Mouse (Mus musculus) testis, adult 2 months (tissue): Measurements from ENCODE around the gene Zfyve16. TPM values are rescaled to one million over a fixed set of nuclear protein-coding genes. Genes with fewer than 3 reads are reported as not detected.
A peak's percentile ranks its signal among the peaks of the same experiment; 100 is the strongest.

Source experiments
- H3K27ac ChIP-seq: fragments of 200-500 bp; 2 replicates; pipeline ENCODE4 v1.5.1; 2012; ENCODE audit warnings: low read depth, low read length; ENCODE audit not compliant: control insufficient read depth, insufficient read depth
- H3K27me3 ChIP-seq: fragments of 200-500 bp; 2 replicates; pipeline ENCODE4 v1.6.1; 2012; ENCODE audit warnings: mild to moderate bottlenecking, low read length, moderate library complexity; ENCODE audit not compliant: control insufficient read depth, insufficient read depth
- H3K36me3 ChIP-seq: fragments of 200-500 bp; 2 replicates; pipeline ENCODE4 v1.6.1; 2012; ENCODE audit warnings: mild to moderate bottlenecking, low read length; ENCODE audit not compliant: control insufficient read depth, insufficient read depth
- H3K4me1 ChIP-seq: fragments of 200-500 bp; 2 replicates; pipeline ENCODE4 v1.6.1; 2012; ENCODE audit warnings: low read length; ENCODE audit not compliant: control insufficient read depth, insufficient read depth
- H3K4me3 ChIP-seq: fragments of 200-500 bp; 2 replicates; pipeline ENCODE4 v1.5.1; 2012; ENCODE audit warnings: low read depth, mild to moderate bottlenecking, low read length, moderate library complexity, mixed read lengths; ENCODE audit not compliant: control insufficient read depth
- CTCF ChIP-seq: fragments of 200-500 bp; IDR thresholded peaks from 2 replicates; pipeline ENCODE4 v1.5.1; 2012; ENCODE audit warnings: low read depth, mild to moderate bottlenecking, inconsistent platforms, low read length, moderate library complexity; ENCODE audit not compliant: control insufficient read depth, insufficient read depth, insufficient replicate concordance
- POLR2A ChIP-seq: fragments of 200-500 bp; IDR thresholded peaks from 2 replicates; pipeline ENCODE4 v1.6.1; 2012; ENCODE audit warnings: low read depth, mild to moderate bottlenecking, inconsistent platforms, low read length, moderate library complexity; ENCODE audit not compliant: control insufficient read depth
- polyA plus RNA-seq: library from polyadenylated mRNA; depleted of rRNA; stranded (reverse); fragments of >200 nt; gene quantifications from 2 replicates; pipeline ENCODE4 v1.2.3, GENCODE M21; 2012; rRNA removed

Gene Zfyve16
- polyA plus RNA-seq = 4.2 and 5.2 TPM in 2 replicates

DNA sequence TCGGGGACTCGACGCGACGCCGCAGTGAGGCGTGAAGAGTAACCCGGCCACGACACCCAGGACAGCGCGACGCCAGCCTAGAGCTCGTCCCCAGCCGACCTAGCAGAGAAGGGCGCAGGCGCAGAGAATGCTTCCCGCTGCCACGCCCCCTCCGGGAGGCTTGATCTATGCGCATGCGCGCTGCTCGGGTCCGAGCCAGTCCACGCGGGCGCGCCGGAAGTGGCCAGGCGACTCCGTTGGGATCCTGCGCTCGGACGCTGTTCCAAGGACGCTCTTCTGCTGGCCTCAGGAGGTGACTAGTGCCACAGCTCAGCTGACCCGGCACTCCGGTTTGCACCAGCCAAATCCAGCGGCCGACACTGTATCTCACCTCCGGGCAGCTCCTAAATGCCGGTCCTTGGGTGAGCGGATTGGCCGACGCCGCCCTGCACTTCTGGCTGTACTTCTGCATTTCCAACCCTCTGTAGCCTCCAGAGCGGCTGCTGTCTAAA is at the start of gene Zfyve16:
TSS of gene Zfyve16 (minus strand) at position 148 of the 491 bp plus-strand sequence.
- H3K27ac ChIP-seq = peak within 1 kb of the TSS; percentile 96

GRCm38 (mm10) chr13:92578210-92578609 is 47.5 kb upstream of the Zfyve16 start:
- Histone ChIP-seq H3K36me3 (no peaks in the 10 kb centered on the region), H3K4me3 (peak overlapping the region; percentile 22; the same call in 1 of the 2 replicates), H3K27me3 (no peaks in the 10 kb centered on the region), H3K27ac (no peak overlapping the region), H3K4me1 (peaks cover 10% of the 10 kb centered on the region)
- TF ChIP-seq POLR2A (no peak), CTCF (no peak)

More for the DNA sequence above, at the start of gene Zfyve16:
- peak within 1 kb of the TSS; percentile 96 for H3K4me3 ChIP-seq
- H3K4me1 ChIP-seq = no peaks in the 10 kb centered on the region; the same call in 1 of the 2 replicates
- no peaks in the 10 kb centered on the region for H3K36me3 ChIP-seq
- TF ChIP-seq CTCF (no peak), POLR2A (peak; percentile 98)
- H3K27me3 ChIP-seq = no peaks in the 10 kb centered on the region

DNA sequence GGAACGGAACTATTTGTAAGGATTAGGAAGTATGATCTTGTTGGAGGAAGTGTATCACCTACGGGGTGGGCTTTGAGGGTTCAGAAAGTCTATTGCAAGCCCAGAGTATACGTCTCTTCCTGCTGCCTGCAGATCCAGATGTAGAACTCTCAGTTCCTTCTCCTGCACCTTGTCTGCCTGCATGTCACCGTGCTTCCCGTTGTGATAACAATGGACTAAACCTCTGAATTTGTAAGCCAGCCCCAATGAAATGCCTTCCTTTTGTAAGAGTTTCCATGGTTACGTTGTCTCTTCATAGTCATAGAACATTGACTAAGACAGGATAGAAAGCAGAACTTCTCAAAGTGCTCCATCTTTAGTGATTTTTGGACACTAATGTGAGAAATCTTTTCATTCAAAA is 46.0 kb upstream of the Zfyve16 start:
- Histone ChIP-seq H3K27me3 (no peaks in the 10 kb centered on the region), H3K4me3 (peak overlapping the region; percentile 88), H3K27ac (peak overlapping the region; percentile 87), H3K36me3 (no peaks in the 10 kb centered on the region), H3K4me1 (peaks cover 10% of the 10 kb centered on the region)
- TF ChIP-seq CTCF (no peak), POLR2A (no peak; the same call in 1 of the 2 replicates)

GRCm38 (mm10) chr13:92576072-92576471 is 45.4 kb upstream of the Zfyve16 start, which contains the start of gene Spz1:
Spz1 (minus strand) TSS chr13:92576172.
- no peaks in the 10 kb centered on the region for H3K36me3 ChIP-seq
- peaks cover 10% of the 10 kb centered on the region for H3K4me1 ChIP-seq
- TF ChIP-seq CTCF (no peak), POLR2A (peak; percentile 70; the same call in 1 of the 2 replicates)
- peak within 1 kb of the TSS; percentile 87 for H3K27ac ChIP-seq
- H3K27me3 ChIP-seq = no peaks in the 10 kb centered on the region
- H3K4me3 ChIP-seq = peak within 1 kb of the TSS; percentile 88

GRCm38 (mm10) chr13:92559429-92559828 is 28.8 kb upstream of the Zfyve16 start:
- TF ChIP-seq POLR2A (no peak), CTCF (no peak)
- H3K27ac ChIP-seq = no peak overlapping the region

DNA sequence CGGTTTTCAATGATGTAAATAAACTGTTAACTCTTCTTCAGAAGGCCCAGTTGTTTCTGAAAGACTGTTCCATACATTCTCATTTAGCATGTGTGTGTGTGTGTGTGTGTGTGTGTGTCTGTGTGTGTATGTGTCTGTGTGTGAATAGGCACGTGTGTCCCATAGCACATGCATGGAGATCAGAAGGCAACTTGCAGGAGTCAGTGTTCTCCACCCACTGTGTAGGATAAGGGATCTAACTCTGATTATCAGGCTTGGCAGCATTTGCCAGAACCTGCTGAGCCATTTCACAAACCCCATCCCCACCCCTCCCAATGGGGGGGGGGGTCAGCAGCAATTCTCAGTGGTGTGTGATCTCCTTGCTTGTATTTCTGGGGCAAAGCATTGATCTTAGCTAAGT is 26.6 kb upstream of the Zfyve16 start:
- Histone ChIP-seq H3K27me3 (no peaks in the 10 kb centered on the region), H3K27ac (0 out of 2 replicates have a peak overlapping the region, but pooled peaks have one; percentile 8), H3K36me3 (no peaks in the 10 kb centered on the region), H3K4me1 (no peaks in the 10 kb centered on the region; the same call in 1 of the 2 replicates), H3K4me3 (no peak overlapping the region; the same call in 1 of the 2 replicates)
- TF ChIP-seq CTCF (no peak), POLR2A (no peak)

More at GRCm38 (mm10) chr13:92559429-92559828, 28.8 kb upstream of the Zfyve16 start:
- Histone ChIP-seq H3K4me1 (no peaks in the 10 kb centered on the region; the same call in 1 of the 2 replicates), H3K36me3 (no peaks in the 10 kb centered on the region), H3K4me3 (no peak overlapping the region), H3K27me3 (no peaks in the 10 kb centered on the region)

- H3K4me3 ChIP-seq = no peak overlapping the region
- TF ChIP-seq POLR2A = no peak
- no peak for TF ChIP-seq CTCF
- no peaks in the 10 kb centered on the region; the same call in 1 of the 2 replicates for H3K4me1 ChIP-seq
- no peak overlapping the region for H3K27ac ChIP-seq
- H3K36me3 ChIP-seq = no peaks in the 10 kb centered on the region
- H3K27me3 ChIP-seq = no peaks in the 10 kb centered on the region
Observed at GRCm38 (mm10) chr13:92556458-92557126, 25.9 kb upstream of the Zfyve16 start.
